Mouse (Mus musculus) layer of hippocampus, postnatal 14 days (tissue): ENCODE measurements at regions not wholly inside any gene's neighbourhood (a gene's known extent, or its start where the extent isn't known, plus 50 kb on each side); places are given as distances from the start of the nearest gene placed in this dataset.
A peak's percentile ranks its signal among the peaks of the same experiment; 100 is the strongest.

Source experiments
- DNase-seq, 2 experiments: peaks; one replicate each; pipeline ENCODE4 v3.0.0; 2021 to 2022; ENCODE audit warnings: low spot score in 2 of 2, mixed read lengths in 1 of 2

DNA sequence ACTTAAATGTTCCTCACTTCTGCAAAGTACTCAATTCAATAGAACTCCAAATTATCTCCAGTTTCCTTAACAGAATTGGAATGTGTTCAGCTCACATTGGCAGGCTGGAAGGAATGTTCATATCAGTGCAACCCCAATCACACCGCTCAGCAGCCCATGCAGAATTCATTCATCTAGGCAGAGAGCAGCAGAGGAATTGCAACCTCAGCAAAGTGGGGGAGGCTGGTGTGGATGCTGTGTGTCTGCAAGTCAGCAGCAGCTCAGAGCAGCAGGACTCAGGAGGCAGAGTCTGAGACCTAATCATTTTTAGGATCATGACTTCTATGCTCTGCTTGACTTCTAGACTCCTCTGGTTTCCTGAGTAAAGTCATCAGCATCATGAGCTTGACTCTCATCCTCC, 100.7 kb upstream of the Chrna7 start:
- DNase-seq = no peak

DNA sequence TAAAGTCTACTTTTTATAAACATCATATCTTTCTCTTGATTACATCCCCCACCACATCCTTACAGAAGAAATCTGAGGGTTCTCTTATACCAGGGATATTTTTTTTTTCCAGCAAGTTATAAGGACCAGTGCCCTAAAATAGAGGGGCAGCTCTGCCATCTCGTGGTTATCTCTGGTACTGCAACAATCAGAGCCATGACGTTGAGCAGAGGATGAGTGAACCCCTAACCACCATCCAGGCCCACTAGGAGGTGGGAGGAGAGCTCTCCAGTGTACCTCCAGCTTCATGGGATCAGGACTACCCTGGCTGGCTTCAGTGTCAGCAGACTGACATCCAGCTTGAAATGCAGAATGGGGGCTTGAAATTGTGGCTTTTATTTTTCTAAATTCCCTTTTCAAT, 107.2 kb upstream of the Chrna7 start:
- peak; percentile 78 to 83 for DNase-seq

DNA sequence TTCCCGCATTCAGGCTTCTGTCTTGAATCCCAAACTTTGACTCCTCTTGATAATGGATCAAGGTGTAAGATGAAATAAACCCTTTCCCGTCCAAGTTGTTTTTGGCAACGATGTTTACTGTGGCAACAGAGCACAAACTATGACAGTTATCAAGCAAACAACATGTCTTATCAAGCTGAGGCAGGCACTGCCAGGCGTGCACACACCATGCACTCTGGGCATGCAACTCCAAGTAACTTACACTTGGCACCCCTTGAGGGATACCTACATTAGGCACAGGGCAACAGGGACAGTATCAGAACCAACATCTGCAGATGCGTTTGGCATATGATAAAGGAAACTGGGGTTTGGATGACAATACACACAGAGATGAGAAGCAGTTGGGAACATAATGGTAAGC, 108.8 kb upstream of the Chrna7 start:
- no peak for DNase-seq

DNA sequence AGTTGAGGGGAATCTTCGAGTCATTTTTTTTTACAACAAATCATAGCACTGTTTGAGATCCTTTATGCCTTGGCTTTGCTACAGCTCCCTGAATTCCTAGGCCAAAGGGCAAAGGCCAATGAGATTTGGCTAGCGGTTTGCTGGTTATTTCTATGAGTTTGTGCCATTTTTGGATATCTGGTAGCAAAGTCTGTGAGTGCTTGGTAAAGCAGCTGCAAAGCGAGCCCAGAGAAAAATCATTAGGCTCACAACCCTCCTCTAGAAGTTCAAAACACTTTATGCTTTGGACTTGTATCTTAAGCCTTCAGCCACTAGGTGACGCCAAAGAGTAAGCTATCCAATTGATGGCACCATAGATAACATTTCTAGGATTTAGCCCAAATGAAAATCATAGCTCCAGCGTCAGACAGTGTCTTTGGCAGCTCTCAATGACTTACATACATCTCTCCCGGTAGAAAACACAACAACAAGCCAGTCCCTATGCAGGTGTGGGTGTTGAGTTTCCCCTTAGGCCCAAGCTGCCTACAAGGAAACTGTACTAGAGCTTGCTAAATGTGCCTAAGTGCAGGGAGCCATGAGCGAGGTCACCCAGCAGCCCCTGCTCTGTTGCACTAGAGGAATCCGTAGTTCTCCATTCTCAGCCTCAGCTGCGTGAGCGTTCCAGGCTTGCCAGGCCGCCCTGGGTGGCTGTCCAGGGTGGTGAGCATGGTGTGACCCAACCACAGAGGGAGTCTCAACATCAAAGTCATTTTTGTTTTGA, 109.8 kb upstream of the Chrna7 start:
- peak; percentile 63 to 85 for DNase-seq

DNA sequence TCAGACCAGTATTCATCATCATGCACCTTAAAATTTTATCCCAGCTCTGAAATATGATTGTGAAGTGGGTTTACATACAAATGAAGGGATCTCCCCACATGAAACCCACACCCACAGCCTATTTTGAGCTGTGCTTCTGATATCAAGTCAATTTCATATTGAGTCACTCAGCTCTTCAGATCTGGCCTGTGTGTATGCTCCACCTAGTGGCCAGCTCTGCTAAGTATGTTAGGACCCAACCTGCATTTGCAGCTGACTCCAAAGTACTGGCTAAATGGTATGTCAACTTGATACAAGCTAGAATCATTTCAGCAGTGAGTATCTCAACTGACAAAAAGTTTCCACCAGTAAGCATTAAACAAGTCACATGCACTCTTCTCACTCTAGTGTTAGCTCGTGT, 109.4 kb upstream of the Otud7a start:
- DNase-seq = peak in 1 of 2 experiments; percentile 55

DNA sequence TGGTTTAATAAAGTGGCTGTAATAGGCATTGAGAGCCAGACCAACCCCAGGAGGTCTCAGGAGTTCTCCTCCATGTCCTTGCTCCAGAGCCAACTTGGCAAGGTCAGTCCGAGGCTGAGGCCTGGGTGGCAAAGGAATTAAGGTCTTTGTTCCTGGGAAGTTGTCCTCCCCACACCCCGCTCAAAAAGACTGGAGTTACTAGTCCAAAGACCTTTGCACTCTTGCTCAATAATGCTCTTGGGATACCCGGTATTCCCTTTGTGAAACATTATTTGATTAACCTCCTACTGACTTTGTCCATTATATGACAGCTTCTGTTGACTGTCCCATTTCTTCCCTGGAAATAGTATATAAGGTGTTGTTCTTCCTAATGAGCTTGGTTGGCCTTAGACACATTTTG, 108.5 kb upstream of the Otud7a start:
- no peak for DNase-seq

DNA sequence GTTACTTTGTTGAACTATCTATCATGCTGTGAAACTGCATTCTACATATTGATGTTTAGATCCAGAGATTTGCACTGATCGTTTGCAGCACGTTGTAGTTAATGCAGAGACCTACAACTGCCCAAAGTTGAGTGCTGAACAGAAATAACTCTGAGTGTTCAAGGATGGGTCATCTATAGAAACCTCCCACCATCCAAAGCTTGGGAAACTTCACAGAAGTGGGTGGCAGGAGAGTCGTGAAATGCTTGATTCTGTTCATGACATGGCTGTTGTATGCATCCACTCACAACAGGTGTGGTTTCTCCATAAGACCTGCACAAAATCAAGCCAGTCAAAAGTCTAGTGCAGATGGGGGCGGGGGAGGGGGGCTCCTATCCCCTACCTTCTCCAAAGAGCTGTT, 102.8 kb upstream of the Otud7a start:
- no peak for DNase-seq

DNA sequence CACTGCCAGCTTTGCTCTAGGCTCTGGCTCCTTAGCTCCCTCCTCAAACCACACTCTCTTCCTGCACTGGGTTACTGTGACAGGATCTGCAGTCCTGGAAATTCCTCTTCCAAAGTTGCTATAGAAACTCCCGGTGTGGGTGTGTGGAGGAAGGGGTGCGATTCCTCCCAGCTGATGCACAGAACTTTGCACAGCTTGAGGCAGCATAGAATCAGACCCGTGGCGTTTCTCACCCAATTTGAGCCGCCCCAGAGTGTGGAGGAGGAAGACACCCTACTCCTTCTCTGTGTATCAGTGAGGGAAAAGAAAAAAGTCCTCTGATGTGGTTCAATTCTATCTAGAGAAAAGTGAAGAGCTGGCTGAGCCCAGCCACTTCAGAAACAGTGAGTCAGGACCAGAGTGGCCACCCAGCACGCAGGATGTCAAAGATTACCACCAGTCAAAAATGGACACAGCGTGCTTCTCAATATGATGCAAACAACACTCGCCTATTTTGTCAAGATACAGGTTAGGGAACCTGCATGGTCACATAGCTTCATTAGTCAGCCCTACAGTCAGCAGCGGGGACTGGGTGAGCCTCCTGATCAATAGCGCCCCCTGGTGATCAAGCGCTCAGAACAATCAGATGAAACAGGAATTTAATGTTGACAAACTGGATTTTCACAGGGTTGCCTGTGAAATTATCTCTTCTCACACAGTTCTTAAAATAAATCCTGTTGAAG, 98.7 kb upstream of the Otud7a start:
- DNase-seq = peak; percentile 72 to 84

DNA sequence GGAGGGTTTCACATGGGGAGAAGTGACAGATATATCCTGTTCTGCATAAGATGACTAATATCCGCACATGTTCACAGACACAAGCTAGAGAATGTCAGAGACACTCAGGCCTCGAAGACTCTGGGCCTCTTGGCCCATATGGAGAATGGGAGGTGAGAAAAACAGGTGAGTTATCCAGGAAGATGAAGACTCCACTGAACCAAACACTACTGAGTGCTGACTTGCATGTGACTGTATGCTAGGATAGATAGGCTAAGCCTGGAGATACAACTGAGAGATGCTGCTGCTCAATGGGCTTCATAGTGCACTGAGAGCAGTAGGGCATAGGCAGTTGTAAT, 98.2 kb upstream of the Otud7a start:
- no peak for DNase-seq
